Mouse (Mus musculus): Measurements from ENCODE around the gene Slc29a1. TPM values are rescaled to one million over a fixed set of nuclear protein-coding genes. Genes with fewer than 3 reads are reported as not detected.
"Not testable (repeated sequence)": the region's sequence is repeated elsewhere in the genome, so short reads cannot be mapped to it uniquely, and the experiment has no call there.

Gene Slc29a1
- 34.4 to 64.6 TPM (median 37.8 TPM) in 3 replicates for total RNA-seq (2017)

GRCm38 (mm10) chr17:45599446-45600242 lies at the start of gene Slc29a1:
Slc29a1 (minus strand) TSS chr17:45599606.
- no peak for ATAC-seq (replicated peaks; ENCODE audit: insufficient number of reproducible peaks, low FRiP score, low TSS enrichment, poor library complexity, severe bottlenecking)

DNA sequence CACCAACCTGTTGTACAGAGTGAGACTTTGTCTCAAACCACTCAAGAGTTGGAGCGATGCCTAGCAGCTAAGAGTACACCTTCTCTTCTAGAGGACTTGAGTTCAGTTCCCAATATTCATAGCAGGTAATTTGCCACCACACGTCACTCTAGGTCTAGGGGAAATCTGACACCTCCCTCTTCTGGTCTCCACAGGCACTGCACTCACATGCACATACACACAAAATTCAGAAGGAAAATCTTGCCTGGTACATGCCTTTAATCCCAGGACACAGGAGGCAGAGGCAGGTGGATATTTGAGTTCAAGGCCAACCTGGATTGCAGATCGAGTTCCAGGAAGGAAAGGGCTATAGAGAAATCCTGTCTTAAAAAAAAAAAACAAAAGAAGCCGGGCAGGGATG lies 44.8 kb upstream of the Slc29a1 start:
- no peak for ATAC-seq (replicated peaks; ENCODE audit: insufficient number of reproducible peaks, low FRiP score, low TSS enrichment, poor library complexity, severe bottlenecking)

- peak; percentile 53 for ATAC-seq (replicated peaks; ENCODE audit: insufficient number of reproducible peaks, low FRiP score, low TSS enrichment, poor library complexity, severe bottlenecking)
Measured at GRCm38 (mm10) chr17:45642701-45643100, 43.3 kb upstream of the Slc29a1 start.

DNA sequence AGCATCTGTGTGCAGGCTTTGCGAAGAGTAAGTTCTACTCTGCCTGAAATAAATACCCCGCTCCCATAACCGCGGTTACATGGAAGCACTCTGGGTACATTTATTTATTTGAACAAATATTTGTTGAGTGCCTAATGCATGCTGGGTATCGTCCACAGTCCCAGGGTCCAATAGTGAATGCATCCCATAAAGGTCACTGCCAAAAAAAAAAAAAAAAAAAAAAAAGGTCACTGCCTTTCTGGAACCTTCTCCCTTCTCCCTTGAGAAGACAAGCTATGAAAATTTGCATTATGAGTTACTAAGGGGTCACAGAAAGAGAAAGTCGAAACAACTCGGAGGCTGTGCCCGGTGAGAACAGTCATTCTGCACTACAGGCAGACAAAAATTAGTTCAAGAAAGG lies 42.6 kb upstream of the Slc29a1 start:
- no peak for ATAC-seq (replicated peaks; ENCODE audit: insufficient number of reproducible peaks, low FRiP score, low TSS enrichment, poor library complexity, severe bottlenecking)

DNA sequence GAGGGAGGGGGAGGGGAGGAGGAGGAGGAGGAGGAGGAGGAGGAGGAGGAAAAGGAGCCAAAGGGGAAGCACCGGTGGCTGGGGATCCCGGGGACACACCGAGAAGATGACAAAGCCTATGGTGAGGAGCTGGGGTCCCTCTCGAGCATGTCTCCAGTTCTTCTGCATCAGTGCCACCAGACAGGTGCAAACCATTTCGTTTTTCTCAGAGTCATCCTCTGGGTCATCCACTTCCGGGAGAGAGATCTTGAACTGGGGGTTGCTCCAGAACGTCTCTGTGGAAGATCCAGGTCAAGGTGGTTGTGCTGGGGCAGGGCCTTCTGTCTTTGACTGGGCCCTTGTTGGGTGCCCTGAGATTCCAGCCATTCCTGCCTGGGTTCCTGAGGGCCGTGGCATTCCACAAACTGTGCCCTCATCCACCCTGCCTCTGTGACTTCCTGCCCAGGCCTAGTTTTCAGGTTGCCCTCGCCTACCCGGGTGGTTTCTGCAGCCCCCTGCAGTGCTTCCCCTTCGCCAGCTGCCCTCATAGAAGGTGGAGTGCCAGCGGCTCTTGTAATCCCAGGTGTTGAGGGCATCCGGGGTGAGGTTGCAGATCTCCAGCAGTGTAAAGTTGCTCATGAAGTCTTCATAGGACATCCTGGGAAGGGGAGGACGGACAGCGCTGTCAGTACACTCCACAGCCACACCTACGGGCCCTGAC lies 39.3 kb upstream of the Slc29a1 start:
- no peak for ATAC-seq (replicated peaks; ENCODE audit: insufficient number of reproducible peaks, low FRiP score, low TSS enrichment, poor library complexity, severe bottlenecking)

DNA sequence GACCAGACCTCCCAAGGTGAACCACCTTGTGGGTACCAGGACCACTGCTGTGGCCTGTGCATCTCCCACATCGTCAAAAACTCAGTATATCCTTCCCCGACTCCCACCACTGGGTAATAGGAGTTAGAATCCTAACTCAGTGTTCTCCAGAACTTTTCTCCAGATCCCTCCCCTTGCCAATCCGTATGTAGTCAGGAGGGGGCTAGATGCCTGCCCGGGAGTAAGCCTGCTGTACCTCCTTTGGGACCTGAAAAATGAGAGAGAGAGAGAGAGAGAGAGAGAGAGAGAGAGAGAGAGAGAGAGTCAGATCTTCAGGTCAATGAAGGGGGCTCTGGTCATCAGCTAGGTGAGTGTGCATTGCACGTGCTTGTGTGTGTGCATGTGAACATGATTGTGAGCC lies 34.6 kb upstream of the Slc29a1 start:
- no peak for ATAC-seq (replicated peaks; ENCODE audit: insufficient number of reproducible peaks, low FRiP score, low TSS enrichment, poor library complexity, severe bottlenecking)

DNA sequence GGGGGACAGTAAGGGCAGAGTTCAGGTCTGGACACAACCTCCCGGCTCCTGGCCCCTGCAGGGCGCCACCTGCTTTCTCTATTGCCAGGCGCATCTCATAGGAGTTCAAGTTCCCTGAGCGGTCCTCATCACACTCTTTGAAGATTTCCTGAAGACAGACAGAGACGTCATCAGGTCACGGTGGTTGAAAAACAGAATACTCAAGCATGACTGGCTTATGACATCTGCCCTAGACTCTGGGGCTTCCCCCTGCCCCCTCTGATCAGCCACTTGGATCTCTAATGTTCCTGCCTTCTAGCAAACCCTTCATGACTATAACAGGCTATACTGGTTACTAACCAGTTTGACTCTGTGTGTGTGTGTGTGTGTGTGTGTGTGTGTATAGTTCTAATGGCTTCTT lies 32.5 kb upstream of the Slc29a1 start:
- no peak for ATAC-seq (replicated peaks; ENCODE audit: insufficient number of reproducible peaks, low FRiP score, low TSS enrichment, poor library complexity, severe bottlenecking)

DNA sequence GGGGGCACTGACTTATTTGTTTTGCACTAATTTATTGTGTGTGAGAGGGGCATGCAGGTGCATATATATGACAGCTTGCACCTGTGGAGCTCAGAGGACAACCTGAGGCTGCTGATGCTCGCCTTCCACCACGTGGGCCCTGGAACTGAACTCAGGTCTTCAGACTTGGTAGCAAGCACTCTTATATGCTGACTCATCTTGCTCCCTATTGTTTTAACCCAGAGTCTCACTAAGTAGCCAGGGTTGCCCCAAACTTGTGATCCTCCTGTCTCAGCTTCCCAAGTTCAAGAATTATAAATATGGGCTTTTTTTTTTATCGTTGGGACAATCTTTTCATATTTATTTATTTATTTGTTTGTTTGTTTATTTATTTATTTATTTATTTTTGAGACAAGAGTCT lies 31.6 kb upstream of the Slc29a1 start:
- no peak for ATAC-seq (replicated peaks; ENCODE audit: insufficient number of reproducible peaks, low FRiP score, low TSS enrichment, poor library complexity, severe bottlenecking)

DNA sequence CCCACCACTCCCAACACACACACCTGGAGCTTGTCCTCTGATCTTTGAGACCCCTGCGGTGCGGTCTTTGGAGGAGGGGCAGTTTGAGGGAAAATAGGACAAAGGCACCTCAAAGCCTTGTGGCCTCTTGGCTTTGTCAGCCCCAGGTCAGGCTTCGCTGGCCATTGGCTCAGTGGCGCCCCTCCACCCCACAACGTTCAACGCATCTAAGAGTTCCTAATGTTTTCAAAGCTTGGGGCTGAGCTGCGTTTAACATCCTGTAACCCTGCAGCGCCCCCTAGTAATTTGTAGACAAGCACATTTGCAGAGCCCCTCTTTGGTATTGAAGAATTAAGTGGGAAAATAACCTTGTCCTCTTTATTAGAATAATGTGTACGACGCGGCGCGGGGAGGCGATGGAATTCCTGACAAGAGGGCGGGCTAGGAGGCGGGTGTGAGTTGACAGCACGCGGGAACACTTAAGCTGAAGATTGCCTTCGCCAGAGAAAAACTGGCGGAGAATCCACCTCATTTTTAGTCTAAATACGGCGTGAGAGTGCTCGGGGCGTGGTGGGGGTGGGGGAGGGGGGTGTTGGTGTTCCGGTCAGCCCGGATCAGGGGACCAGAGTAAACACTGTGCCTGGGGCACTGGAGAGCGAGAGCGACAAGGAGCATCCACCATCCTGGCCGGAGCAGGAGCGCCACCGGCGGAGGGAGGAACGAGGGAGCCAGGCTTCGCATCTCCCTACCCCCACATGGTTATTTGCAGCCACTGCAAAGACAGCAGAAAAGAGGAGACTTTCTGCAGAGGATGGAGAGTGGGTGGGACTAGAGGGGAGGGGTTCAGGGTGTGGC lies 30.7 kb upstream of the Slc29a1 start:
- ATAC-seq (replicated peaks; ENCODE audit: insufficient number of reproducible peaks, low FRiP score, low TSS enrichment, poor library complexity, severe bottlenecking): no peak

GRCm38 (mm10) chr17:45628885-45629855 lies 29.8 kb upstream of the Slc29a1 start:
- no peak for ATAC-seq (replicated peaks; ENCODE audit: insufficient number of reproducible peaks, low FRiP score, low TSS enrichment, poor library complexity, severe bottlenecking)

- no peak for ATAC-seq (replicated peaks; ENCODE audit: insufficient number of reproducible peaks, low FRiP score, low TSS enrichment, poor library complexity, severe bottlenecking)
Measured at GRCm38 (mm10) chr17:45628160-45628559, 28.8 kb upstream of the Slc29a1 start.

DNA sequence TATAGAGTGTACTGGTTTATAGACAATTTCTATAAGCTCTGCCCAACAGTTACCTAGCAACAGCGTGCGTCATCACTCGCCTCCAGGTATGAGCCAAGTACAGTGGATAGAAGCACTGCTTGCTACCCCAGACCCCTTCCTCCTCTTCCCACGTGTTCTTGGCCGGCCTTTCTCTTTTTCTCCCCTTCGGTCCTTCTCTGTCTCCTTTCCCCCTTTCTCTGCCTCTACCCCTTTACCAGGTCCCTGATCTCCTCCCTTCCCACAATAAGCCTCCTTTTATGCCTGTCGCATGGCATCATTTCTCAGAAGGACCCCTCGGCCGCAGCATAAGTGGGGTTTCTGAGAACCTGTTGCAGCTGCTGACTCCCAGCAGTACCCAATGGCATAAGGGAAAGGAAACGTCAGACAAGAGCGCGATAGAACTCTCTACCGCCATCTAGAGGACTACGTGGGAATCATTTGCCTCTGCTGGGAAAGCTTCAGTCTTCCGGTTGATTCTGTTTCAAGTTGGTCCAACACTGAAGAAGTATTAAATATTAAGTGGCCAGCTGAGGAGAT lies 27.2 kb upstream of the Slc29a1 start:
- peak; percentile 87 for ATAC-seq (replicated peaks; ENCODE audit: insufficient number of reproducible peaks, low FRiP score, low TSS enrichment, poor library complexity, severe bottlenecking)

DNA sequence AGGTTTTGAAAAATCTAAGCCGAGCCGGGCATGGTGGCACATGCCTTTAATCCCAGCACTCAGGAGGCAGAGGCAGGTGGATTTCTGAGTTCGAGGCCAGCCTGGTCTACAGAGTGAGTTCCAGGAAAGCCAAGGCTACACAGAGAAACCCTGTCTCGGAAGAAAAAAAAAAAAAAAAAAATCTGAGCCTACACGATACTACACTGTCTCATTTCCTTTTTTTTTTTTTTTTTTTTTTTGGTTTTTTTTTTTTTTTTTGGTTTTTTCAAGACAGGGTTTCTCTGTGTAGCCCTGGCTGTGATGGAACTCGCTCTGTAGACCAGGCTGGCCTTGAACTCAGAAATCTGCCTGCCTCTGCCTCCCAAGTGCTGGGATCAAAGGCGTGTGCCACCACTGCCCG lies 24.0 kb upstream of the Slc29a1 start:
- ATAC-seq (replicated peaks; ENCODE audit: insufficient number of reproducible peaks, low FRiP score, low TSS enrichment, poor library complexity, severe bottlenecking): not testable (repeated sequence)

DNA sequence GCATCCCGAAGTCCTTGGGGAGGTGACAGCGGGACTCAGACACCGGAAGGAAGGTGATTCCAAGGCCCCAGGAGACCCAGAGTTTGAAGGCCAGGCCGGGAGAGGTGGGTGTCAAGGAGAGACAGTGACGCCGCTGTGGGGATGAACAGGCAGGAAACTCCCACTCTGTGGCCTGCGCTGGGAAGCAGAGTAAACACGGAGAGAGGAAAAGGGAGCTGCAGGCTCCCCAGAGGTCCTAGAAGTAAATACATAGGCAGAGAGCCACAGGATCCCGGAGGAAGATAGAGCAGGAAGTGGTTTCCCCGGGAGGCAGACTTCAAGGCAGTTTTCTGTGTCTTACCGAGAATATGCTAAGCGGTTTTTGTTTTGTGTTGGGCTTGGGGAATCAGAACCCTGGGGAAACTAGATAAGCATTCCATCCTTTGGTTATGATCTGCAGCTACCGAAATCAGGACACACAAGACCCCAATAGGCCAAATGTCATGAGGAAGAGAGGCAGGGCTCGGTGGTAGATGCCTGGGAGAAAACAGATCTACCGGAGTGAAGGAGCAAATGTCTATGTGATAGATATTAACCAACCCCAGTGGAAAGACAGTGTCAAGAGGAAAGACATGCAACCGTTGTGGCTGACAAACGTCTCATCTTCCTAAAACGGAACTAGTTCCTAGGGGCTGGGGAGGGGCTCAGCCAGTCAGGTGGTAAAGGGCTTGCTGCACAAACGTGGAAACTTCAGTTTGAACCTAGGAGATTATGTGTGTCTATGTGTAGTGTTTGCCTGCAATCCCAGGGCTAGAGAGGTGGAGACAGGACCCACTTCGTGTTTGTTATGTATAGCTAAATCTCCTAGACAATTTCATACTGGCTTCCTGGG lies 20.2 kb upstream of the Slc29a1 start:
- no peak for ATAC-seq (replicated peaks; ENCODE audit: insufficient number of reproducible peaks, low FRiP score, low TSS enrichment, poor library complexity, severe bottlenecking)

DNA sequence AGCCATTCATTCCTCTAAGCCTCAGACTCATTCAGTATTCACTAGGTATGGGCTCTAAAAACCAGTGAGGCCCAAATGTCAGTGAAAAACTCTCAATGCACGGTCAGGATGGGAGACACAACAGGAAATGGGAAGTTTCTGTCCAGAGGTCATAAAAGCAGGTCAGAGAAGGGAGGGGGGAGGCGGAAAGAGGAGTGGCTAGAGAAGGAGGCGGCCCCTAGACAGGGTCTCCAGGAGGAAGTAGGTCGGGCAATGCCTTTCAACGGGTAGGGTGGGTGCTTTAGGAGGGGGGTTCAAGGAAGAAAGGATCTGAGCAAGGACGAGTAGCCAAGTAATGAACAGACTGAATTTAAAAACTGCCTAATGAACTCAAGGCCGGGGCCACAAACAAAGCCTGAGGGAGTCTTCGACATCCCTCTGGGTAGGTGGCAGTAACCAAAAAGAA lies 19.6 kb upstream of the Slc29a1 start:
- no peak for ATAC-seq (replicated peaks; ENCODE audit: insufficient number of reproducible peaks, low FRiP score, low TSS enrichment, poor library complexity, severe bottlenecking)

DNA sequence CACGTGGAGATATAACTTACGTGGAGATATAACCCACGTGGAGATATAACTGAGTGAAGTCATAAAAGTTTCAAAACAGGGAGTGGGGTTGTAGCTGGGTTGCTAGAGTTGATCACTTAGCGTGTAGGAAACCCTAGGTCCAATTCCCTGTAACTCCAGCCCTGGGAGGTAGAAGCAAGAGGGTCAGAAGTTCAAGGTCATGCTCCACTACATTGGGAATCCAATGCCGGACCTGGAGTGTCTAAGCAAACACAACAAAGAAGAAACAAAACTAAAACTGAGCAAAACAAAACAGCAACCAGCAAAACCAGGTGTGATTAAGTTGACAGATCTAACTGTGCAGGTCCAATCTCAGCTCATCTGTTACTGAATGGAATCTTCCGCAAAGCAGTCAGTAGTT lies 18.2 kb upstream of the Slc29a1 start:
- ATAC-seq (replicated peaks; ENCODE audit: insufficient number of reproducible peaks, low FRiP score, low TSS enrichment, poor library complexity, severe bottlenecking): no peak

DNA sequence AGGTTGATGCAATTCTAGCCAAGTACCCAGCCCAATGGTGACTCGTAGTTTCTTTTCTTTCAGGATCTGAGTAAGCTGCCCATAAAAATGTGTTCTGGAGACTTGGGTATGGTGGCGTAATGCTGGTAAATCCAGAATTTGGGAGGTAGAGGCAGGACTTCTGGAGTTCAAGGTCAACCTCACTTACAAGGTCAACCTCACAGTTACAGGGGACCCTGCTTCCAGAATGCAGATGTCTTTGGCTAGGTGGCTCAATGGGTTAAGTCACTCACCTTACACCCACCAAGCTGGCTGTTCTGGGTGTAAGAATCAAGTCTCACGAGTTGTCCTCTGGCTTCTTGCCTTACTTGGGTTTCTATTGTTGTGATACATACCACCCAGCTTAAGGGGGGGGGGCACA lies 17.3 kb upstream of the Slc29a1 start:
- ATAC-seq (replicated peaks; ENCODE audit: insufficient number of reproducible peaks, low FRiP score, low TSS enrichment, poor library complexity, severe bottlenecking): no peak

Measured in monocyte, adult 5-6 weeks (primary cell).